Mouse (Mus musculus) CD4-positive naive resting alpha-beta T cell, adult 76 days (primary cell): ENCODE data around the gene D130043K22Rik. TPM values are rescaled to one million over a fixed set of nuclear protein-coding genes. Genes with fewer than 3 reads are reported as not detected.

Experiments used
- total RNA-seq: library from RNA; stranded (reverse); gene quantifications from one replicate; pipeline ENCODE4 v1.2.4, GENCODE M21; 2023

Gene D130043K22Rik
- total RNA-seq = not detected

DNA sequence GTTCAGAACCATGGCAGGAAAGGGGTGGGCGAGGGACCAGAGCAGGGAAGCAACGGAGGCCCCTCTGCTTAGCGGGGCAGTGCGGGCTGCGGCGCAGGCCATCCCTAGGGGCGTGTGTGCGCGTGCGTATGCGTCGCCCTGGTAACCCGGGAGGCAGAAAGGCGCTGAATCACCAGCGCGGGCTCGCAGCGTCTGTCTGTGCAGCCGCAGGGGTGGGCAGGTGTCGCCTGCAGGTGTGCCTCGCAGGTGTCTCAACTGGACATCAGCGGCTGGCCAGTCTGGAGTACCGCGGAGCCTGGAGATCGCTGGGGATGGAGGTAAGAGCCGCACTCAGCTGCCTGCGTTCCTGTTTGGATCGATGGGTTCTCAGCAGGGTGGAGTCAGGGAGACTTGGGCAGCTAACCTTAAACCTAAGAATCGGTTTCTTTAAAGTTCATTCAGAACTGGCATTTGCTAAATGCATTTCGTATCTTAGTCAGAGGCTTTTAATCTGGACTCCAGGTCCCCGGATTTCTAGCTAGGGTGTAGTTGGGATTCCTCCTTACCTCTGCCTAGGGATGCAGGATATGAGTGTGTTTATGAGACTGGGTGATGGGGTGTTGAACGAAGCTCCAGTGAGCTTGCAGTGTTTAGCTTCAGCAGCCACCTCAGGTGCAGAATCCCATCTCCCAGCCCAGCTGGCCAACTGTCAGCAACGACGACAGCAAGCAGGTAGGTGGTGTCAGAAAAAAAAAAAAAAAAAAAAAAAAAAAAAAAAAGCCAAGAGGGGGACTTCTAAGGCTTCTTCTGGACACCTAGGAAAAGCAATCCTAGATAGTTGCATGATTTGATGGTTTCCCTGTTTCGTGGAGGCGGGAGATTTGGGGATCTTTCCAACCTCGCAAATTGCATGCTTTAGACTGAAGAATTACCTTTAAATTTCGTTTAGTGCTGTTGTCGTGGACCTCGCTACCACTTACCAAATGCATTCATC, at the start of gene D130043K22Rik:
D130043K22Rik (plus strand) TSS at position 153 of the 973 bp plus-strand sequence.

DNA sequence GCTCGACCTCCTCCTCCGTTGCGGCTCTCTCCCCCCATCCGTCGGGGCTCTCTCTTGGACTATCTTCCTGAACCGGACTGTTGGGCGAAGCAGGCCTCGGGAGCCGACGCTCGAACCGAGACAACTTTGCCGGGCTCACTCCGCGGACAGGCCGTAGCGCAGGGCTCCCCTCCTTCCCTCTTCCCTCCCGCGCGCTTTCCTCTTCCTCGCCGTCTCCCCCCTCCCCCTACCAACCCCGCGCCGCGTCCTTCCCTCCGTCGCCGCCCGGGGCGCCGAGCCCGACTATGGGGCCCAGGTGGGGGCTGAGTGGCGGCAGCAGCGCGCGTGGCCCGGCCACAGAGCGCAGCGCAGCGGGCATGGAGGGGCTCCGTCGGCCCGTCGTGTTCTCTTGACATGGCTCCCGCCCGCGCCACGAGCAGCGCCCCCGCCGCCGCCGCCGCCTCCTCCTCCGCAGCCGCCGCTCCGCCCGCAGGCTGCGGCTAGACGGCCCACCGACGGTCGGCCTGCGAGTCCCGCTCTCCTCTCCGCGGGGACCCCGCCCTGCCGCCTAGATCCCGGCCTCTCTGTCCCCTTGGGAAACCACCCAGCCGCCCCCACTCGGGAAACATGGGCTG, 43.5 kb upstream of the D130043K22Rik start, which contains the start of gene BC005537:
BC005537 (plus strand) TSS at position 350 of the 614 bp plus-strand sequence.

DNA sequence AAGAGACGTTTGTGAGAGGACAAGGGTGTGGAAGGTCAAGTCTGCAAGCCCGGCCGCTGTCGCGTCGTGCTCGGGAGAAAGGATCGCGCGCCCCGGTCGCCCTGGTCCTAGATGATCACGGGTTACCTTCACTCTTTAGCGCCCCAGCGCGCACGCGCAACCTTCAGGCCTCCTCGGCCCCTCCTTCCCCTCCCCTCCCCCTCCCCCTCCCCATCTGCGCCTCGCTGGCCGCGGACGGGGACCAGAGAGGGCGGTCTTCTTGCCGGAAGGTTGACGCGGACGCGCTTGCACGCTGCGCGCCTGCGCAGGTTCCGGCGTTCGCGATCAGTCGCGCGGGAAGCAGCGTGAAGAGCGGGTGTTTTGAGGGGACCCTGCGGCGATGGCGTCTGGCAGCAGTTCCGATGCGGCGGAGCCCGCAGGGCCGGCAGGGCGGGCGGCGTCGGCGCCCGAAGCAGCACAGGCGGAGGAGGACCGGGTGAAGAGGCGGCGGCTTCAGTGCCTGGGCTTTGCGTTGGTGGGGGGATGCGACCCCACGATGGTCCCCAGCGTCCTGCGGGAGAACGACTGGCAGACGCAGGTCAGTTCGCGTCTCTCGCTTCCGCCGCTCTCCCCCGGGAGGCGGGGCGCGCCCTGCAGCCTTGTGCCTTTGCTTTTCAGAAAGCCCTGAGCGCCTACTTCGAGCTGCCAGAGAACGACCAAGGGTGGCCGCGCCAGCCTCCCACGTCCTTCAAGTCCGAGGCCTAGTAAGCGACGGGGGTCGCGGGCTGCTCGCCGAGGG, 13.4 kb upstream of the D130043K22Rik start, which contains the start of the genes Acot13 and Tdp2:
Acot13 (minus strand) TSS at position 188 of the 778 bp plus-strand sequence.
Tdp2 (plus strand) TSS at position 327 of the 778 bp plus-strand sequence.

DNA sequence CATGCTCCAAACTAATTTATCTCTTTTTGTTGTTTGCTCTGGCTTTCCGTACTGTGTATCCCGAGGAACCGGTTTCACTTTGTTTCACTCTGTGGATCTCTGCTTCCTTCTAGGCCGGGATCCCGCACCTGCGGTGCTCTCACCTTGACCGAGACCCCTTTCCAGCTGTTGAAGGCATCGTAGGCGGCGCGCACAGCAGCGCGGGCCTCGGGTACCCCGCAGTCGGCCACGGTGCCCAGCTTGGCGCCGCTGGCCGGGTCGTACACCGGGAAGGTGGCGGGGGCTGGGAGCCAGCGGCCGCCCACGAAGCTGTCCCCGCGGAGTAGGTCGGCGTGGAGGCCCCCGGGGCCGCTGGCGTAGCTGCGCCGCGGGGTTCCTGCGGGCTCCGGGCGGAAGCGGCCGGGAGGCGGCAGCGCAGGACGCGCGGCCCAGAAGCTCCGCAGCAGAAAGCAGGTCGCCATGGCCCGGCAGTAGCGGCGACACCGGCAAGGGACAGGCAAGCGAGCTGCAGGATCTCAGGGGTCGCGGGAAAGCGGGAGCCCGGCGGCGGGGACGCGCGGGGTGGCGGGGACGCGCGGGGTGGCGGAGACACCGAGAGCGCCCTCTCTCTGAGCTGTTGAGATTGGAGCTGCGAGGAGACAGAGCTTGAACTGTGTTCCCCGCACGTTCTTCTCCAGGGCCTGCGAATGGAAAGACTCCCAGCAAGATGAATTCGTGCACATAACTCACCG, 92.3 kb downstream of the D130043K22Rik start, which contains the start of gene Aldh5a1:
Aldh5a1 (minus strand) TSS at position 554 of the 731 bp plus-strand sequence.

DNA sequence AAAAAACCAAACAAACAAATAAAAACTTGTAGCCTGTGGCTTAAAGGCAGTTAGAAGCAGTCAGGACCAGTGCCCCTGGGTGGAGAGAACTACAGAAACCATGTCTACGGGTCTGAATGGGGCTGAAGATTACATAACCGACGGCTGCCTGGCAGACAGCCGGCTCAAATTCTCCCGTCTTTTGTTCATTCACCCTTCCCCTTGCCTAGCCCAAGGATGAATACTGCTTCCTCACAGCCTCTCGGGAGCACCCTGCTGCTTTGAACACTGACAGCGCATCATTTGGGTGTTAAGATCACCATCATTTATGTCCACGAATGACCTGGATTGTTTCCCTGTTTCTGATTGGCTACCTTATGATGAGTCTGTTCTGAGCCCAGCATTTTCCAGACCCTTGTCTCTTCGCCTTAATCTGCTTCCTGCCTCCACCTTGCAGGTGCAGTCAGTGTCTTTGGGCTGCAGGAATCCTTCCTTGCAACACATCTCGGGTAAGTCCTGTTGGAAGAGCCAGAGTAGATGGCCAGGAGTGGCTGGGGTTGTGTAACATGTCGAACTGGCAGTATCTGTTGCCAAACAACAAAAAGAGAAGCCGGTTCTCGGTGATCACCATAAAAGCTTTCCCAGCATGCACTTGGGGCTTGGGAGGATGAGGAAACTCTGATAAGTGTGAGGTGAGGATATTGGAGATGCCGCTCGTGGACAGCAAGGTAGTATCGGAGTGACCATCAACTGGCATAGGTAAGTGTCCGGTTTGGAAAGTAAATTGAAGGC, 97.8 kb downstream of the D130043K22Rik start, which contains the start of gene Gpld1:
Gpld1 (plus strand) TSS at position 641 of the 771 bp plus-strand sequence.

Other genes with a start within 250 kb of the D130043K22Rik start
- gene Armh2, start 103.9 kb upstream of the D130043K22Rik start, total RNA-seq = 3.0 TPM
- gene Gmnn, start 83.2 kb upstream of the D130043K22Rik start, total RNA-seq = 7.2 TPM
- gene BC005537, start 43.5 kb upstream of the D130043K22Rik start, total RNA-seq = 156 TPM
- gene Acot13, start 13.6 kb upstream of the D130043K22Rik start, total RNA-seq = 25.9 TPM
- 94.8 TPM for gene Tdp2, start 13.5 kb upstream of the D130043K22Rik start, total RNA-seq
- gene Aldh5a1, start 92.5 kb downstream of the D130043K22Rik start, total RNA-seq = 2.1 TPM
- gene Gpld1, start 98.0 kb downstream of the D130043K22Rik start, total RNA-seq = not detected
- gene Mrs2, start 175.2 kb downstream of the D130043K22Rik start, total RNA-seq = 41.3 TPM
- not detected for gene Dcdc2a, start 210.9 kb downstream of the D130043K22Rik start, total RNA-seq